Comparison of ENCODE assay signal across 8 mouse cellular contexts in the genomic region with DNA sequence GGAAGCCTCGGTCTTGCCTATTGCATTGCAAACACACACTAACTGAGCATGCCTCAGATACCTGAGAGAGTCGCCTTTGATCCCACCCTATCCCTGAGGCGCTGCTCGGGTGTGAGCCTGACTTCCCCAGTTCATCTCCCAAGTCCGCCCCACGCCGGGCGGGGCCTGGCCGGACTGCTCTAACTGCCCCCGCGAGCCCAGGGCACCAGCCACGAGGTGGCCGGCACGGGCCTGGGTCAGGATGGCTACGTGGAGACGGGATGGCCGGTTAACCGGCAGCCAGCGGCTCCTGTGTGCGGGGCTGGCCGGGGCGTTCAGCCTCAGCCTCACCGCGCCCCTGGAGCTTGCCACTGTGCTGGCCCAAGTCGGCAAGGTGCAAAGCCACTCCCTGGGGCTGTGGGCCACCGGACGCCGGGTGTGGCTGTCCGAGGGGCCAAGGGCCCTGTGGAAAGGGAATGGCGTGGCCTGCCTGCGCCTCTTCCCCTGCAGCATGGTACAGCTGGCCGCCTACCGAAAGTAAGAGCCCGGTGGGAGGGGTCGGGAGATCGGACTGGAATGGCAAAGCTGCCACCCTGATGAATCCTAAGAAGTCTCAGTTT. TPM values are rescaled to one million over a fixed set of nuclear protein-coding genes. Genes with fewer than 3 reads are reported as not detected.
DNase-seq lines count a peak whose midpoint lies in the region; ATAC-seq and TF ChIP-seq lines count a peak whose summit lies in the region.

A gene (plus strand): TSS at position 157 of the 599 bp plus-strand sequence.

- peak within 1 kb of the TSS; percentile 55 for H3K4me3 ChIP-seq in forebrain, embryonic 10.5 days
- H3K4me3 ChIP-seq in hindbrain, embryonic 14.5 days (replicated peaks; ENCODE audit: low read length) = peak within 1 kb of the TSS; percentile 27
- peak within 1 kb of the TSS; percentile 64 for H3K4me3 ChIP-seq in liver, adult 2 months (ENCODE audit: insufficient read depth, low read depth, low read length)
- H3K4me3 ChIP-seq in midbrain, postnatal 0 days (ENCODE audit: low read depth, low read length) = peak within 1 kb of the TSS; percentile 34

- peak; percentile 62; the same call in 1 of the 2 replicates for ATAC-seq in hindbrain, embryonic 14.5 days (ENCODE audit: low FRiP score)
- ATAC-seq in midbrain, postnatal 0 days (ENCODE audit: low FRiP score) = peak; percentile 66

- no peak for TF ChIP-seq CTCF in liver, adult 2 months (IDR thresholded peaks at IDR 0.05; ENCODE audit: low read depth, low read length)
- no peak for TF ChIP-seq CTCF in midbrain, postnatal 0 days (IDR thresholded peaks at IDR 0.05)

- no peaks in the 10 kb centered on the region for H3K79me2 ChIP-seq in liver, adult 2 months (ENCODE audit: control insufficient read depth, insufficient read depth, low read length)

- WGBS in forebrain, embryonic 10.5 days = 16% methylated on average over 36 of the region's 36 CpGs
- WGBS in hindbrain, embryonic 14.5 days = 23% methylated on average over 36 of the region's 36 CpGs
- 5% methylated on average over 34 of the region's 36 CpGs for WGBS in liver, adult 2 months
- 30% methylated on average over 35 of the region's 36 CpGs for WGBS in midbrain, postnatal 0 days

- TF ChIP-seq POLR2A in liver, adult 2 months (IDR thresholded peaks at IDR 0.05; ENCODE audit: extremely low read depth, insufficient read depth, low read length) = no peak

- peak within 1 kb of the TSS; percentile 83 for H3K27ac ChIP-seq in forebrain, embryonic 10.5 days
- no peak within 1 kb of the TSS for H3K27ac ChIP-seq in hindbrain, embryonic 14.5 days
- no peak within 1 kb of the TSS for H3K27ac ChIP-seq in liver, adult 2 months (replicated peaks; ENCODE audit: insufficient read depth, low read depth, low read length)
- no peak within 1 kb of the TSS for H3K27ac ChIP-seq in midbrain, postnatal 0 days (ENCODE audit: low read depth, low read length)

- H3K4me2 ChIP-seq in hindbrain, embryonic 14.5 days (replicated peaks) = peak within 1 kb of the TSS; percentile 56
- H3K4me2 ChIP-seq in midbrain, postnatal 0 days (ENCODE audit: low read depth, low read length, poor library complexity, severe bottlenecking) = peak within 1 kb of the TSS; percentile 63

- H3K4me1 ChIP-seq in forebrain, embryonic 10.5 days = peaks cover 6% of the 10 kb centered on the region
- no peaks in the 10 kb centered on the region for H3K4me1 ChIP-seq in hindbrain, embryonic 14.5 days (replicated peaks; ENCODE audit: control insufficient read depth, insufficient read depth, low read length)
- H3K4me1 ChIP-seq in liver, adult 2 months (ENCODE audit: control insufficient read depth, insufficient read depth, low read length) = no peaks in the 10 kb centered on the region
- no peaks in the 10 kb centered on the region for H3K4me1 ChIP-seq in midbrain, postnatal 0 days (ENCODE audit: insufficient read depth, low read length)

- DNase-seq in A20 (ENCODE audit: low read depth, low spot score) (peak; percentile 61), MEL-GATA-1-ER (ENCODE audit: extremely low read depth, low read depth) (peak; percentile 29), adipocyte (ENCODE audit: low spot score) (no peak)
- DNase-seq in forebrain, embryonic 10.5 days (ENCODE audit: extremely low spot score, low spot score) = peak; percentile 24
- DNase-seq in hindbrain, embryonic 14.5 days (ENCODE audit: low spot score) = no peak
- no peak for DNase-seq in liver, adult 2 months (ENCODE audit: extremely low read depth, low read depth, low spot score)
- no peak for DNase-seq in midbrain, postnatal 0 days (ENCODE audit: low spot score)
- peak; percentile 63 for DNase-seq in yolk sac, embryonic 10.5 days (ENCODE audit: low spot score)

- H3K27me3 ChIP-seq in forebrain, embryonic 10.5 days (ENCODE audit: poor library complexity, severe bottlenecking) = no peaks in the 10 kb centered on the region
- H3K27me3 ChIP-seq in hindbrain, embryonic 14.5 days (ENCODE audit: control insufficient read depth, insufficient read depth, low read length) = no peaks in the 10 kb centered on the region
- H3K27me3 ChIP-seq in liver, adult 2 months (ENCODE audit: control insufficient read depth, insufficient read depth, low read length) = no peaks in the 10 kb centered on the region
- no peaks in the 10 kb centered on the region for H3K27me3 ChIP-seq in midbrain, postnatal 0 days (ENCODE audit: insufficient read depth, low read length)

- H3K9me3 ChIP-seq in forebrain, embryonic 10.5 days = no peaks in the 10 kb centered on the region
- H3K9me3 ChIP-seq in hindbrain, embryonic 14.5 days (ENCODE audit: control insufficient read depth, low read length) = no peaks in the 10 kb centered on the region
- H3K9me3 ChIP-seq in midbrain, postnatal 0 days (ENCODE audit: low read length) = no peaks in the 10 kb centered on the region

- H3K36me3 ChIP-seq in forebrain, embryonic 10.5 days (replicated peaks) = no peaks in the 10 kb centered on the region
- no peaks in the 10 kb centered on the region for H3K36me3 ChIP-seq in hindbrain, embryonic 14.5 days (replicated peaks; ENCODE audit: control insufficient read depth, insufficient read depth)
- H3K36me3 ChIP-seq in liver, adult 2 months (ENCODE audit: control insufficient read depth, insufficient read depth, low read length) = no peaks in the 10 kb centered on the region
- no peaks in the 10 kb centered on the region for H3K36me3 ChIP-seq in midbrain, postnatal 0 days (ENCODE audit: insufficient read depth, low read length)

- H3K9ac ChIP-seq in hindbrain, embryonic 14.5 days = peak within 1 kb of the TSS; percentile 62
- peak within 1 kb of the TSS; percentile 74 for H3K9ac ChIP-seq in liver, adult 2 months (ENCODE audit: low read depth, low read length)
- peak within 1 kb of the TSS; percentile 50 for H3K9ac ChIP-seq in midbrain, postnatal 0 days (replicated peaks; ENCODE audit: low read length, poor library complexity, severe bottlenecking)

RNA-seq across cellular contexts. Expression of the gene that starts here (rescaled TPM):
- 1.1 and 1.8 TPM in 2 replicates for polyA plus RNA-seq in forebrain, embryonic 10.5 days (2016; fragmentation: Nextera tagmentation; extraction: Ambion mirVana)
- 0.42 and 0.96 TPM in 2 replicates for polyA plus RNA-seq in hindbrain, embryonic 14.5 days (2014; fragmentation: Nextera tagmentation; extraction: Ambion mirVana)
- 0.18 and 0.20 TPM in 2 replicates for total RNA-seq in liver, adult 2 months (2014; rRNA removed)
- 0.09 and 0.24 TPM in 2 replicates for polyA plus RNA-seq in liver, adult 2 months (2012; rRNA removed)
- 0.42 and 0.44 TPM in 2 replicates for total RNA-seq in midbrain, postnatal 0 days (2014; rRNA removed)
- 0.25 and 0.73 TPM in 2 replicates for polyA plus RNA-seq in midbrain, postnatal 0 days (2015; fragmentation: Nextera tagmentation; extraction: Ambion mirVana)

Comparison
In these comparisons a context has a peak if more than half of its experiments do, and no peak if none do; other contexts are left out.
1. Peak in ATAC-seq, H3K4me3 ChIP-seq, H3K9ac ChIP-seq and H3K4me2 ChIP-seq in hindbrain, embryonic 14.5 days; RNA of the gene not detected or under 1 TPM.
2. Peak in ATAC-seq, H3K4me3 ChIP-seq, H3K9ac ChIP-seq and H3K4me2 ChIP-seq in midbrain, postnatal 0 days; RNA of the gene not detected or under 1 TPM.
3. DNase-seq: peak in A20 (single experiment), MEL-GATA-1-ER (single experiment), forebrain, embryonic 10.5 days (single experiment) and yolk sac, embryonic 10.5 days (single experiment); none in hindbrain, embryonic 14.5 days (single experiment), liver, adult 2 months (single experiment), midbrain, postnatal 0 days (single experiment) and adipocyte (single experiment).
4. Peak in every context shown above with its lines, with median percentiles within 50 percentile points of each other: H3K4me3 ChIP-seq and H3K9ac ChIP-seq.